Mouse (Mus musculus) liver, embryonic 14.5 days (tissue): ENCODE results near the gene Tardbp.

ENCODE experiments used
- CTCF ChIP-seq: IDR thresholded peaks from 2 replicates; pipeline ENCODE4 v1.5.1; 2016; ENCODE audit warnings: antibody characterized with exemption, low read depth, control low read depth
- EP300 ChIP-seq: IDR thresholded peaks from 2 replicates; pipeline ENCODE4 v1.6.1; 2016; ENCODE audit warnings: antibody characterized with exemption, low read depth

DNA sequence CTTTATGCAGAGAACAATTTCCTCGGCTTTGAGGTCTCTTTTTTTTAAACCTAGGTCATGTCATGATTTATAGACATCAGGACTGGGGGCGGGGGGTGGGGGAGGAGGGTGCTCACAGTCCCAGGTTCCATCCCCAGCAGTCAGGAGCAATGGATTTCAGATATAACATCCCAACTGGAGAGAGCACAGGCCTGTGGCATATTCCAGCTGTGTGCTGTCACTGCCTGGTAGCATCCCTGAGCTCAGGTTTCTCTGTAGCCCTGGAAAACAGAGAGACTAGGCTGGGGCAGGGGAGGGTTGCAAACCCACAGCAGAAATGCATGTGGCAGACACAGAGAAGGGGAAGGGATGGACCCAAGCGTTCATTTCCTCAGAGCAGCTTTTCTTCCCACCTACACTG is 33.4 kb upstream of the Tardbp start:
- no peak for TF ChIP-seq CTCF
- TF ChIP-seq EP300 = no peak
